Mouse (Mus musculus) liver, embryonic 15.5 days (tissue): ENCODE measurements around the gene Hps4. TPM values are rescaled to one million over a fixed set of nuclear protein-coding genes. Genes with fewer than 3 reads are reported as not detected.

ENCODE experiments used
- ATAC-seq: fragments of 200-750 bp; cut with Nextera tagmentation; 2 replicates; pipeline ENCODE4 v1.8.0; 2017; ENCODE audit warnings: moderate number of reproducible peaks, mild to moderate bottlenecking, moderate library complexity; ENCODE audit not compliant: insufficient read depth
- H3K27ac ChIP-seq: fragments of 300-500 bp; sonication (generic); replicated peaks from 2 replicates; pipeline ENCODE4 v1.5.1; 2015; ENCODE audit warnings: mild to moderate bottlenecking, inconsistent platforms
- H3K27me3 ChIP-seq: fragments of 300-500 bp; sonication (generic); 2 replicates; pipeline ENCODE4 v1.6.1; 2015; ENCODE audit warnings: mild to moderate bottlenecking, inconsistent platforms
- H3K36me3 ChIP-seq: fragments of 300-500 bp; sonication (generic); replicated peaks from 2 replicates; pipeline ENCODE4 v1.6.1; 2015; ENCODE audit warnings: moderate library complexity, mild to moderate bottlenecking, inconsistent platforms
- H3K4me1 ChIP-seq: fragments of 300-500 bp; sonication (generic); replicated peaks from 2 replicates; pipeline ENCODE4 v1.6.1; 2015; ENCODE audit warnings: inconsistent platforms
- H3K4me2 ChIP-seq: fragments of 300-500 bp; sonication (generic); 2 replicates; pipeline ENCODE4 v1.6.1; 2015; ENCODE audit warnings: moderate library complexity, mild to moderate bottlenecking, inconsistent platforms
- H3K4me3 ChIP-seq: fragments of 300-500 bp; sonication (generic); replicated peaks from 2 replicates; pipeline ENCODE4 v1.5.1; 2015; ENCODE audit warnings: mild to moderate bottlenecking, inconsistent platforms
- H3K9ac ChIP-seq: fragments of 300-500 bp; sonication (generic); 2 replicates; pipeline ENCODE4 v1.6.1; 2015; ENCODE audit warnings: moderate library complexity, mild to moderate bottlenecking, inconsistent platforms
- H3K9me3 ChIP-seq: fragments of 300-500 bp; sonication (generic); replicated peaks from 2 replicates; pipeline ENCODE4 v1.6.1; 2016; ENCODE audit warnings: inconsistent platforms
- WGBS: fragments of 180-500 bp; shearing (Covaris S2); methylation state at CpG from one replicate; pipeline ENCODE4 v1.1.7; 2015; ENCODE audit warnings: mixed read lengths; ENCODE audit not compliant: insufficient replicate concordance; 5-methylcytosine and 5-hydroxymethylcytosine counted together
- polyA plus RNA-seq: library from polyadenylated mRNA; unstranded; fragments of >200 nt; fragmentation: Nextera tagmentation; extraction: Ambion mirVana; gene quantifications from 2 replicates; pipeline ENCODE4 v1.2.1, GENCODE M21; 2015

Gene Hps4
- polyA plus RNA-seq, 1 experiment from 2014 or later: 10.9 TPM

GRCm38 (mm10) chr5:112324637-112325545 is 18.0 kb upstream of the Hps4 start:
- WGBS: 6% methylated on average over 24 of the region's 24 CpGs
- H3K9me3 ChIP-seq: no peaks in the 10 kb centered on the region
- peak overlapping the region; percentile 86 for H3K4me2 ChIP-seq
- peak; percentile 85 for ATAC-seq
- H3K27ac ChIP-seq: peak overlapping the region; percentile 83
- peak overlapping the region; percentile 48 for H3K9ac ChIP-seq
- peaks cover 24% of the 10 kb centered on the region for H3K36me3 ChIP-seq
- peaks cover 41% of the 10 kb centered on the region for H3K4me1 ChIP-seq
- H3K4me3 ChIP-seq: peak overlapping the region; percentile 90
- no peaks in the 10 kb centered on the region for H3K27me3 ChIP-seq

GRCm38 (mm10) chr5:112325546-112326445 is 17.1 kb upstream of the Hps4 start, which contains the start of gene Tfip11:
Gene Tfip11, plus strand, starts transcription at chr5:112326358.
- peaks cover 33% of the 10 kb centered on the region for H3K36me3 ChIP-seq
- peak within 1 kb of the TSS; percentile 90 for H3K4me3 ChIP-seq
- peak; percentile 63 for ATAC-seq
- no peaks in the 10 kb centered on the region for H3K9me3 ChIP-seq
- peak within 1 kb of the TSS; percentile 67 for H3K9ac ChIP-seq
- peaks cover 39% of the 10 kb centered on the region for H3K4me1 ChIP-seq
- 4% methylated on average over 48 of the region's 48 CpGs for WGBS
- peak within 1 kb of the TSS; percentile 83 for H3K27ac ChIP-seq
- H3K27me3 ChIP-seq: no peaks in the 10 kb centered on the region
- H3K4me2 ChIP-seq: peak within 1 kb of the TSS; percentile 86

- Histone ChIP-seq H3K9me3 (no peaks in the 10 kb centered on the region), H3K9ac (peak overlapping the region; percentile 67), H3K4me2 (peak overlapping the region; percentile 86), H3K27me3 (no peaks in the 10 kb centered on the region), H3K4me3 (peak overlapping the region; percentile 90), H3K36me3 (peaks cover 41% of the 10 kb centered on the region), H3K4me1 (peaks cover 39% of the 10 kb centered on the region), H3K27ac (peak overlapping the region; percentile 83)
- 1% methylated on average over 32 of the region's 33 CpGs for WGBS
- ATAC-seq: peak; percentile 24
Observed at GRCm38 (mm10) chr5:112326446-112327009, 16.4 kb upstream of the Hps4 start.

- WGBS: 86% methylated on average over 15 of the region's 15 CpGs
- H3K9me3 ChIP-seq: no peaks in the 10 kb centered on the region
- no peak overlapping the region for H3K9ac ChIP-seq
- H3K4me1 ChIP-seq: peaks cover 39% of the 10 kb centered on the region
- no peaks in the 10 kb centered on the region for H3K27me3 ChIP-seq
- no peak for ATAC-seq
- no peak overlapping the region for H3K27ac ChIP-seq
- no peak overlapping the region; the same call in 1 of the 2 replicates for H3K4me2 ChIP-seq
- peaks cover 54% of the 10 kb centered on the region for H3K36me3 ChIP-seq
- no peak overlapping the region for H3K4me3 ChIP-seq
Observed at GRCm38 (mm10) chr5:112327854-112328253, 15.0 kb upstream of the Hps4 start.

GRCm38 (mm10) chr5:112329805-112330564 is 12.9 kb upstream of the Hps4 start:
- ATAC-seq: no peak
- H3K36me3 ChIP-seq: peaks cover 75% of the 10 kb centered on the region
- no peak overlapping the region for H3K9ac ChIP-seq
- H3K4me2 ChIP-seq: no peak overlapping the region
- no peak overlapping the region for H3K27ac ChIP-seq
- peaks cover 28% of the 10 kb centered on the region for H3K4me1 ChIP-seq
- no peaks in the 10 kb centered on the region for H3K27me3 ChIP-seq
- 81% methylated on average over 14 of the region's 14 CpGs for WGBS
- H3K9me3 ChIP-seq: no peaks in the 10 kb centered on the region
- H3K4me3 ChIP-seq: no peak overlapping the region

- Histone ChIP-seq H3K9ac (no peak overlapping the region), H3K4me1 (no peaks in the 10 kb centered on the region), H3K4me3 (no peak overlapping the region), H3K9me3 (no peaks in the 10 kb centered on the region), H3K27ac (no peak overlapping the region), H3K27me3 (no peaks in the 10 kb centered on the region), H3K4me2 (no peak overlapping the region), H3K36me3 (peaks cover 96% of the 10 kb centered on the region)
- no peak for ATAC-seq
- WGBS: 47% methylated on average over 2 of the region's 2 CpGs
Observed at GRCm38 (mm10) chr5:112335473-112335872, 7.4 kb upstream of the Hps4 start.

GRCm38 (mm10) chr5:112337004-112337403 is 5.9 kb upstream of the Hps4 start:
- ATAC-seq: no peak
- no peaks in the 10 kb centered on the region for H3K27me3 ChIP-seq
- peaks cover 80% of the 10 kb centered on the region for H3K36me3 ChIP-seq
- no peak overlapping the region for H3K9ac ChIP-seq
- H3K27ac ChIP-seq: no peak overlapping the region
- H3K4me3 ChIP-seq: no peak overlapping the region
- 89% methylated on average over 22 of the region's 22 CpGs for WGBS
- peaks cover 12% of the 10 kb centered on the region for H3K4me1 ChIP-seq
- H3K4me2 ChIP-seq: no peak overlapping the region
- H3K9me3 ChIP-seq: no peaks in the 10 kb centered on the region

GRCm38 (mm10) chr5:112339215-112339614 is 3.7 kb upstream of the Hps4 start:
- H3K27ac ChIP-seq: no peak overlapping the region
- peaks cover 31% of the 10 kb centered on the region for H3K4me1 ChIP-seq
- no peak overlapping the region for H3K4me2 ChIP-seq
- H3K9me3 ChIP-seq: no peaks in the 10 kb centered on the region
- no peak overlapping the region for H3K9ac ChIP-seq
- WGBS: 62% methylated on average over 7 of the region's 7 CpGs
- H3K27me3 ChIP-seq: no peaks in the 10 kb centered on the region
- no peak for ATAC-seq
- peaks cover 58% of the 10 kb centered on the region for H3K36me3 ChIP-seq
- H3K4me3 ChIP-seq: no peak overlapping the region

- peaks cover 55% of the 10 kb centered on the region for H3K4me1 ChIP-seq
- H3K36me3 ChIP-seq: peaks cover 28% of the 10 kb centered on the region
- H3K9me3 ChIP-seq: no peaks in the 10 kb centered on the region
- H3K4me3 ChIP-seq: peak overlapping the region; percentile 93
- peak; percentile 62 for ATAC-seq
- H3K4me2 ChIP-seq: peak overlapping the region; percentile 75
- under 1% methylated on average over 24 of the region's 24 CpGs for WGBS
- peak overlapping the region; percentile 79 for H3K27ac ChIP-seq
- no peaks in the 10 kb centered on the region for H3K27me3 ChIP-seq
- H3K9ac ChIP-seq: peak overlapping the region; percentile 73
Observed at GRCm38 (mm10) chr5:112343205-112343595, 317 bp downstream of the Hps4 start.
